Mouse (Mus musculus): Measurements from ENCODE around the gene Ncor2.

DNA sequence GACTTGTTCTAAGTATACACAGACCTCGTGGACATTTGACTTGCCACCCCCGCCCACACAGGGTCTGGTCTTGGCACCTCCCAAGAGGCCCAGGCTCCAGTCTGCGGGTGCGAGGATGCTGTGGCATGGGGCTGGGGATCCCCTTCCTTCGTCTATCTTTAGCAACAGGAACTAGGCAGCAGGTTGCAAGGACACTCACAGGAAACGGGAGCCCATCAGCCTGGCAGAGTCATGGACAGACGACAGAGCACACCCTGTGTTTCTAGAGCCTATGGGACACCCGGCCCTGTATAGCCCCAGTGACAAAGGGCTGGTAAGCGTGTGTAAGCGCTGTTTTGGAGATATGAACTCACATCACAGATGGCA, 126.8 kb downstream of the Ncor2 start:
- TF ChIP-seq CTCF (IDR thresholded peaks at IDR 0.05; ENCODE audit: extremely low read depth, insufficient read length, insufficient replicate concordance, low read depth, low read length) (no peak), POLR2A (IDR thresholded peaks at IDR 0.05; ENCODE audit: low read depth, low read length) (no peak)
